16 mouse cellular contexts compared by ENCODE assay signal in the genomic region with DNA sequence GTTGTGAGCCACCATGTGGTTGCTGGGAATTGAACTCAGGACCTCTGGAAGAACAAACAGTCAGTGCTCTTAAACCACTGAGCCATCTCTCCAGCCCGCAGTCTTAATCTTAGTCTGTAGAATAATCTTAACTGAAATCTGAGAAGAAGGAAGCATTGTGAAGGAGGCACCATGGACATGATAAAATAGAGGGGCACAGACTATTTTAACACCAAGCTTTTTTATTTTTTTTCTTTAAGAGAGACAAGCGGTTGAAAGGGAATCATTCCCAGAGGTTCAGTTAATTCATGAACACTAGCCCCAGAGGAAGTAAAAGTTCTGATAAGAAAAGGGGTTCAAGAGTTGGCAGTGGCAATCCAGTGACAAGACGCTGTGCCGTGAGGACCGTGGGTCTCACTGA.
"Had no signal": no experiment of that assay in that cellular context is flagged by ENCODE, and none has a peak within 500 bp of the region (broad histone marks: within the 10 kb centered on the region; RNA-seq: fewer than 3 reads in every experiment).

No protein-coding gene starts in this region.

- H3K36me3 ChIP-seq: neural tube, embryonic 13.5 days; neural tube, embryonic 15.5 days; stomach, embryonic 15.5 days had no signal

- DNase-seq: retina, postnatal 1 day; right cerebral cortex, adult 18-20 months; right cerebral cortex, postnatal 14 days; right cerebral cortex, postnatal 25 days; right cerebral cortex, postnatal 4 days; spleen, adult 18-20 months; thymus, adult 18-20 months; thymus, adult 2 months; thymus, postnatal 14 days; thymus, postnatal 25 days; thymus, postnatal 36 days; thymus, postnatal 4 days had no signal

- H3K27me3 ChIP-seq: neural tube, embryonic 13.5 days; neural tube, embryonic 15.5 days; stomach, embryonic 15.5 days had no signal

- H3K9me3 ChIP-seq: neural tube, embryonic 13.5 days; neural tube, embryonic 15.5 days; stomach, embryonic 15.5 days had no signal

- H3K4me2 ChIP-seq: neural tube, embryonic 13.5 days; neural tube, embryonic 15.5 days; stomach, embryonic 15.5 days had no signal

- H3K4me3 ChIP-seq: neural tube, embryonic 13.5 days; neural tube, embryonic 15.5 days; stomach, embryonic 15.5 days had no signal

- H3K9ac ChIP-seq: neural tube, embryonic 13.5 days; neural tube, embryonic 15.5 days; stomach, embryonic 15.5 days had no signal

- H3K4me1 ChIP-seq: neural tube, embryonic 13.5 days; neural tube, embryonic 15.5 days had no signal

- H3K27ac ChIP-seq: neural tube, embryonic 13.5 days; neural tube, embryonic 15.5 days; stomach, embryonic 15.5 days; stomach, postnatal 0 days had no signal
